Mouse (Mus musculus): Measurements from ENCODE around the gene Metrn.

Metrn gene

DNA sequence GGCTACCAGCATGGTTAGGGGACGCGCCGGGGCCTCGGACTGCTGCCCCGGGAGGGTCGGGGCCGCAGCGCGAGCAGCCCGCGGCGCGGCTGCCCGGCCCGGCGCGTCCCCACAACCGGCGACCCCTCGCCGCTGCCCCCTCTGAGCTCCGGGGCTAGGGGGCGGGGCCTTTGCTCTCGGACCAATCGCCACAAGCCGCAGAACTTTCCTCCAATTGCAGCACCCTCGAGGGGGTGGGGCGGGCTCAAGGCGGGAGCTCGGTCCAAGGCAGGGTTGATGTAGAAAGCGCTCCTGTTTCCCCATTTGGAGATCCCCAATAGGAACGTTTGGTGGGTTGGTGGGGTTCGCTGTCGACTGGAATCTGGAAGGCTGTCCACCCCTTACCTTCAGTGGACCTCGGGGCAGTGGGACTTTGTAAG lies at the start of gene Metrn:
Metrn (minus strand) TSS at position 186 of the 419 bp plus-strand sequence.
- DNase-seq: peak; percentile 70

DNA sequence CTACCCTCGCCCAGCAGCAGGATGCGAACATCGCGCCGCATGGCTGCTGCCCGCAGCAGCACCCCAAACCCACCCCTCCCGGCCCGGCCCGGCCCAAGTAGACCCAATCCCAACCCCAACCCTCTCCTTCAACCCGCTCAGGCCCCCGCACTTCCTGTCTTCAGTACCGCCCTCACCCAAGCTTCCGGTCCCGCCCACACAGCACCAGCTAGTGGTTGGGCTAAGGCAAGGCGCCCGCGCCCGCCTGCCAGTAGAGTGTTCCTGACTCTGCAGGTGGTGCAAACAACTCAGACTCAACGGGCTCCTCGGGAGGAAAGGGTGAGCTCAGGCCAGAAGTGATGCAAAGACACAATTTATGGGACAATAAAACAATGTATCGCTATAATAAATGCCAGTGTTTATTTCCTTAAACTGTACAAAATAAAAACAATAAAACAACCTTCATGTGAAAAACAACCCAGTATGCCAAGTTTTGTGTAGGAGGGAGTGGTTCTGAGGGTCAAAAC lies 47.5 kb upstream of the Metrn start, which contains the start of gene Rhot2:
Rhot2 (minus strand) TSS at position 456 of the 506 bp plus-strand sequence.
- DNase-seq: peak; percentile 95

DNA sequence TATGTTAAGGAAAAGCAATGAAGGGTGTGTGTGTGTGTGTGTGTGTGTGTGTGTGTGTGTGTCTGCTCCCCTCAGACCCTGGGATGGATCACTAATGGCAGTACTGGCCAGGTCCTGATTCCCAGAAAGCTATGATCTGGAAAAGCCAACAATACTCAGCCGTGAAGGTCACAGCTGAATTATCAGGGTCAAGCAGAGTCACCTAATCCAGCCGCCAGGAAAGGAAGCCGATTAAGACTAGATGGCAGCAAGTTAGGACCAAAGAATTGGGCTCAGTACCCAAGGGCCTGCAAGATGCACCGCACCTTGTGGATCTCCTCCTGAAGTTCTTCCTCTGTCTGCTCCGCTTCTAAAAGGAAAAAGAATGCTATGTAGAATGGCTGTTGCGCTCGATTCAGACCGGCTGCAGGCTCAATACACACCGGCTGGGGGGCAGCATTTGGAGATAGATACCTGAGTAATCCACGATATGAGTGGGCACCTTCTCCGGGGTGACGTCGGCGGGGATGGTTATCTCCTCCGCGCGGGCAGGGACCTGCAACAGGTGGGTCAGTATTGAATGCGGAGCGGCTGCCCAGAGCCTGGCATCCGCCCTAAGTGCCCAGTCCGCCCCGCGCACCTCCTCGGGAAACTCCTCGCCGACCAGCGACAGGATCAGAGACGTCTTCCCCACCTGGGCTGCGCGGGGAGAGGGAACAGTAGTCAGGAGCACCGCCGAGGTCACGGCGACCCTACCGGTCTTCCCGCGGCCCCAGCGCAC lies 46.9 kb upstream of the Metrn start:
- peak; percentile 63 for DNase-seq

DNA sequence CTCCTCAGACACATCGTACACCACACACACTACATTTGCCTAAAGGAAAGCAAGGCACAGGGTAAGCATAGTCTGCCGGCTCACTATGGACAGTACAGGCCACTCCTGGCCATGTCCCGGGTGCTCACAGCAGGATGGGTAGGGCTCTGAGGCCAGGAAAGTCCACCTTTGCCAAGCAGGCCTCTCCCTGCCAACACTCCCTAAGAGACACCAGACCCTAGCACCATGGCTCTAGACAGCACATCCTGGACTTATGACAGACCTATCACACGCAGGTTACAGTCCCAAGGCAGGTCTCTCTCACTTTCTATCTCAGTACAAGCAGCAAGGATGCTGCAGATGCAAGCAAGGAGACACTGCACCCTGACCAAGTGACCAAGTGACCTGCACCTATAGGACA lies 46.2 kb upstream of the Metrn start:
- DNase-seq: peak; percentile 53

DNA sequence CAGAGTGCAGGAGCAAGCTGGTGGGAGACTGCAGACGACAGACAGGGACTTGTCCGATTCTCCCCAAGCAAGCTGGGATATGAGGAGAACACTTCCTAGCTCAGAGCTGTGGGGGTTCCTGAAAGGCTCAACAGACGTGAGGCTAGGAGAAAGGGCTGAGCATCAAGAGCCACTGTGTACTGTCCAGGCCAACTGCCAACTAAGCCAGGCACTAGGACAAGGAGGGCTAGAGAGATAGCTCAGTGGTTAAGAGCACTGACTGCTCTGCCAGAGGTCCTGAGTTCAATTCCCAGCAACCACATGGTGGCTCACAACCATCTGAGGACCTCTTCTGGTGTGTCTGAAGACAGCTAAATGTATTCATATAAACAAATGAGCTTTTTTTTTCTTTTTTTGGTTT lies 45.6 kb upstream of the Metrn start:
- peak; percentile 41 for DNase-seq

DNA sequence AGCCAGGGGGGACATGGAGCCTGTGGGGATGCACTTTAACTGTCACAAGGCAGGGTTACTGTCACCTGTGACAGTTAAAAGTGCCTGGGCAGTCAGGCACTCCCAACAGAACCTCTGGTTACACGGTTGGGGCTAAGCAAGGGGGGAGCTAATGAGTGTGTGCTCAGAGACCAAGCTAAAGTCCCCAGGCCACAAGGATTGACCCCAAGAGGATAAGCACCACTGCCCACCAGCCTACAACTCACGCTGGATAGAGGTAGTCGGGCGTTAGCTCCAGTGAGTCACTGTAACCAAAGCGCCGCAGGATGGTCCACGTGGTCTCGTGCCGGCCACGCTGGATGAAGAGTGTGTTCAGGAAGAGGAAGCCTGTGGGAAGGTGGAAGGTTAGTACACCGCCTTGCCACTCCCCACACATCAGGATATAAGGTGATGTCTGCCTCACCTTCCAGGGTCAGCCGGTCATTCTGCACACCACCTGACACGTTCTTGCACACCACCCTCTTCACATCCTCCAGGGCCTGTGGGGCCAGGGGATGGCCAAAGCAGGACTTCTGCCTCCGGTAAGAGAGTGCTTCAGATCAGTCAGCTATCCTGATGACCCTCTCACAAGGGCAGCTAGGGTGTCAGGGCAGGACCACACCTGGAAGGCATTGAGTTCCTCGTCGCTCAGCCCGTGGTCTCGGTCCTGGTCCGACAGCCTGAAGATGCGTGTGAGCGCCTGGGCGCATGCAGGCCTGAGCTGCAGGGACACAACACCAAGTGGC lies 44.4 kb upstream of the Metrn start, which contains the start of gene Gm20683:
Gm20683 (minus strand) TSS at position 647 of the 764 bp plus-strand sequence.
- DNase-seq: peak; percentile 32

DNA sequence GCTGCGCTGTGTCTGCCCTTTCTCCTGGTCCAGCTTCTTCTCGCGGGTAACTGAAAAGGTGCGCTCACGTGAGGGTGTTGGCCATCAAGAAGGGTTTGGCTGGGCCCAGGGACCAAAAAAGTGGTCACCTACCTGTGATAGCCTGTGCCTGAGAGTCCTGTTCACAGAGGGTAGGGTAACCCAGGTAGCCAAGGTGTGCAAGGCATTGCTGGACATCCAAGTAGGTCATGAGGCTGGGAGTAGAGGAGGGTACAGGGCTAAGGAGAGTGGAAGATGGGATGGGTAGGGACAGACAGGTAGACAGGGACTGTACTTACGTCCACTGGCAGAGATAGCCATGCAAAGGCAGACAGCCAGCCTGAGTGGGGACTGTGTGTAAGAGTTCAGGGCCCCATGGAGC lies 43.6 kb upstream of the Metrn start:
- no peak for DNase-seq

DNA sequence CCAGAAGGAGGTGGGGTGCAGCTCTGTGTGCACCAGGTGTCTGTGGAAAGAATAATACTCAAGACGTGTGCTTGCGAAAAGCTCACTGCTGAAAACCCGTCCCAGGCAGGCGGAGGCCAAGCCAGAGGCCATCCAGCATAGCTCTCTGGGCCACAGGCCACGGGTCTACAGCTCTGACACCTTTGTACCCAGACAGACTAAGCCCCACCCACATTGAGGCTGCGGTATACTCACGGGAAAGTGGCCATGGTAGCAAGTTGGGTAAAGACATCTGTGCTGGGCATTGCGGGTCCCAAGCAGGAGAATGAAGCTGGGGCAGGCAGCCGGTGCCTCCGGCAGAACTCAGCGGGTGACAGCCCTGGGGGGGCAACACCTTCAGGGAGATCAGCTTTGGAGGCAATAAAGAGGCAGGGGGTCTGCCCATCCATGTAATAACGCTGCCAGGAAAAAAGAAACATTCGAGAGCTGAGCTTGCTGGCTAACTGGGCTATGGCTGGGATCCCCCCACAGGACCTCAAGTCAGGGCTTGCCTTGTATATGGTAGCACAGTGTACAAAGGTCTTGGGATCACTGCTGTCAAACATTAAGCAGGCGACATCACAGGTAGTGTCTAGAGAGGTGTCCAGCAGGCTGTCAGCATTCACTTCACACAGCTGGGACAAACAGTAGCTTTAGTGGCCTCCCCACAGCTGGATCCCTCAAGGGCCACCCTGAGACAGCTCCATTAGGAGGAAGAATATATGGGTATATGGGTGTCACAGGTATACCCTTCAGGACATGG lies 42.7 kb upstream of the Metrn start:
- peak; percentile 55 for DNase-seq

DNA sequence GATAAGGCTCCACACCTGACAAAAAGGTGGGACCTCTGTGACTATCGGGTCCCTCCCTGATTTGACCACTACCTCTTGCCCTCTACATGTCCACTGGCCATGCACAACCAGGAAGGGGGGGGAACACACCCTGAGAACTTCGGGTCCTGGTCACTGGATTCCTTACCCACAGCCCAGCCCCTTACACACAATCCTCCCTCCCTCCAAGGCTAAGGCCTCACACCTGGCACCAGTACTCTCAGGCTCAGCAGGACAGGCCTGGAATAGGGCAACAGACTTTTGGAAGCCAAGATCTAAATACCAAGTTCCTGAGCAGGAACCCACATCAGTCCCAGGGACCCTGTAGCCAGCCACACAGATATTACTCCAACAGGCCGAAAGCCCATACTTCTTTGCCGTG lies 42.0 kb upstream of the Metrn start:
- DNase-seq: no peak

DNA sequence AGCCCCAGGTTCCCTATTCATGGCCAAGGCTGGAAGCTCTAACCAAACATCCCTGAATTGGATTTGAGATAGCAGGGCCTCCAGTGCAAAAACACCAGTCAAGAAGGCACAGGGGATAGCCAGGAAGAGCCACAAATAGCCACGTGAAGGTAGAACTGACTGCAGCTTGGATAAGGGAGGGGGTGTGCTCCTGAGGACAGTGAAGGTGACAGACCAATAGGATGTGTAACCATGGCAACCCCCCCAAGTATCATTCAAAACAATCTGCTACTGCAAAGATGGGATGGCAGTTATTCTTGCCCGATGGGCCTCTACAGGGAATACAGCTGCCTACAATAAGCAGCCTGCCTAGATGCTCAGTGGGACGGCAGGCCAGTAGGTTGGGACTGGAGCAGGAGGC lies 40.6 kb upstream of the Metrn start:
- no peak for DNase-seq

DNA sequence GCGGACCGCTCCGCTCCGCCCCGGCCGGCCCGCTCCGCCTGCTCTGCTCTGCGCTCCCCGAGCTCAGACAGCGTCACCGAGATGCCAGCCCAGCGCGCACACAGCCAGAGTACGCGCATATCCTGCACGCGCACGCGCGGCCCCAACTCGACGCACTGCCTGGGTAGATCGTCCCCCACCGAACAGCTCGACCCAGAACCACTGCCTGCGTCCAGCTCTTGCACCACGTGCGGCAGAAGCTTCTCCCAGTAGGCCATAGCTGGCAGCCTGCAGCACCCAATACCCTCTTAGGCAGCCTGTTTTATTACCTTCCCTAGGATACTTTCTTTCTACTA lies 40.1 kb upstream of the Metrn start, which contains the start of gene Rhbdl1:
Rhbdl1 (minus strand) TSS at position 220 of the 335 bp plus-strand sequence.
- peak; percentile 90 for DNase-seq

DNA sequence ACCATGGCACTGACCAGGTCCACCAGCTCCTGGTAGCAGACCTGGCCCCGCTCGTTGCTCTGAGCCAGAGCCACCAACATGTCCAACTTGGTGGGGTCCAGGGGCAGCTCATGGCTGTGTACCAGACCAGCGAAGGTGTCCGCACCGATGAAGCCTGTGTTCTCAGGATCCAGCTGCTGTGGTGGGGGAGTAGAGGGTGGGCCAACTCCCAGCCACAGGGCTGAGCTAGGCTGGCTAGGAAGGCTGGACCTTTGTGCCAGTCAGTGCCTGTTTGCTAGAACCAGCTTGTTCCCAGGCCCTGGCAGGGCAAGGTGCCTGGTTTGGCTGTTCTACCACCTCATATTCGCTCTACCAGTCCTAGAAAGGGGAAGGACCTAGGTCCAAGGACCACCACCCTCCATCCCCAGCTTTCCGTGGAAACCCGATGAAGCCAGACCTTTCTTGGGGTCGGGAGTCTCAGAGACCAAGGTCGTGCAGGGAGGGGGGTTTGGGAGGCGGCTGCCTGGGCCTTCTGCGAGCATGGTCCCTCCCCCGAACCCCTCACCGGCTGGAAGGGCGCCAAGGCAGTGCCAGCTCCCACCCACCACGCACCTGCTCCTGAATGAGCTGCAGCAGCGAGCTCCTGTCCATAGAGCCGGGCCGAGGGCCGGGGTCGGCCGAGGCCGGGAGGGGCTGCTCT lies 39.6 kb upstream of the Metrn start:
- no peak for DNase-seq

DNA sequence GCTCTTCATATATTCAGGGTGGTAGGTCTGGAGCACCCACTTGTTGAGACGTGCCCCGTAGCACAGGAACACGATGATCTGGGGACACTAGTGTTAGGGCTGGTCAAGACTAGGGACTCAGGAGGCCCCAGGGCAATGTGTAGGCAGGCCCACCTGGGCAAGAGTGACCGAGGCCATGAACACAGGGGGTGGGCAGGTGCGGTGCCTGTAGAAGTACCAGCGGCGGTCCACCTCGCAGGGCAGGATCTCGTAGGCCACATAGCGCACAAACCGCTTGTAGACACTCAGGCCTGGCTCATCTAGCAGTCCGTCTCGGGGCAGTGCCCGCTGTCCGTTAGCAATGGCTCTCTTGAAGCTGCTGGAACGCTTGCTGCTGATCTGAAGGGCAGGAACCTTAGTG lies 38.9 kb upstream of the Metrn start:
- peak; percentile 63 for DNase-seq

DNA sequence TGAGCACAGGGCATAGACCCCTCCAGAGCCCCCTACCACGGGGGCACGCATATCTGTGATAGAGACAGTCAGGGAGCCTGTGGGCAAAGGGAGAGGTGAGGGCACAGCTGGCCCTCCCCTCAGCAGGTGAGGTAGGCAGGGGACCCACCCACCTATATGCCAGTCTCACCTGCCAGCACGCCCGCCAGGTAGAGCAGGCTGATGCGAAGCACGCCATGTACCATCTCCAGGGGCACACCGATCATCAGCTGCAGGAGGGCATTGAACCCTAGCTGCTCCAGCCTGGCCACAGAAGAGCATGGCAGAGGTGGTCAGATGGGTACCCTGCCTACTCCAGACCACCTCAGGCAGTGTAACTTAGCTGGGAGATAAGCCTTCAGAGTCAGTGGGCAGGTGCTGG lies 38.4 kb upstream of the Metrn start:
- DNase-seq: no peak

DNA sequence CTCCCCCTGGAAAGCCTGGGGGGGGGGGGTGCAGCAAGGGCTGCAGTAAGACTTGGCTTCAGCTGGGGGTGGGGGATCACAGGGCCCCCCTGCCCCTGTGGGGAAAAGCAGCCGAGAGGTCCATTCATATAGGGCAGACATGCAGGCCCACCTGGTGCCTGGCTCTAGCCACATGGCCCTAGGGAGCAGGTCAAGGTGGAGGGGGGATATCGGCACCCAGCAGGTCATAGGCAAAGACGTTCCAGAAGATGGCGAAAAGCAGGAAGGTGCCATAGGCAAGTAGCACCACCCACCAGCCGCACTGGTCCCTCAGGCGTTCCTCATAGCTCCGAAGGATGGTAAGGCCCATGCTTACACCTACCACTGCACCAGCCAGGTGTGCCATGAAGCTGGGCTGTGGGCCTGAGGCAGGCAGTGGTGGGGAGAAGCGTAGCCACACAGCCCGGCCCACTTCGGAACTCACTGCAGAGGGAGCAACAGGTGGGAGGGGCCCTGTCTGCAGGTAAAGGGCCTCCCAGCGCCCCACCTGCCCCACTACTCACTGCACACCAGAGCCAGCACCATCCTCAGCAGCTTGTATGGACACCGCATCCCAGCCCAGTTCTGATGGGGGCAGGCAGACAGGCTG lies 37.8 kb upstream of the Metrn start:
- peak; percentile 76 for DNase-seq

DNA sequence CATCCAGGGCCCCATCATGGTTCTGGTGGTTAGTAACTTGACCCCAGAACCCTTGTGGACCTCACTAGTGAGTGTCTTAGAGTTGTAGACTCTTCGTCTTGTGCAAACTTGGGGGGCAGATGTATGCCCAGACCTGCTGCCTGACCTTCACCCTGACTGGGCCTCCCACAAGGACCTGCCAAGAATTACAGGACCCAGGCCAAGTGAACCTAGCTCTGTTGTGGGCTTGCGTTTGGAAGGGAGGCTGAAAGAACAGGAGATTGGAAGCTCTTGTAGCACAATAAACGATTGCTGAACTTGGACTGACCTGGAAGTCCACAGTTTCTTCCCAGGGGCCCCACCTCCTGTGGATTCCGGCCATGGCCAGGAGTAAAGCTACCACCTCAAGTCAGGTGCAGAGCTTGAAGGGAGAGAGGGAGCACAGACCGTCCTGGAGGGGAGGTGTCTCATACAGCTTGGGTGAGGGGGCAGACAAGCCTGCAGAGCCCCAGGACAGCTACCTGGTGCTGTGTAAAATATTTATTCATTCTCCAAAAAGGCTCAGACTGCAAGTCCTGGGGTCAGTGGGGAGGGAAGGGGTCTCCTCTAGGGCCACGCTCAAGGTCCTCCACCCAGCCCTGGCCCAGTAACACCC lies 37.1 kb upstream of the Metrn start:
- DNase-seq: peak; percentile 75

DNA sequence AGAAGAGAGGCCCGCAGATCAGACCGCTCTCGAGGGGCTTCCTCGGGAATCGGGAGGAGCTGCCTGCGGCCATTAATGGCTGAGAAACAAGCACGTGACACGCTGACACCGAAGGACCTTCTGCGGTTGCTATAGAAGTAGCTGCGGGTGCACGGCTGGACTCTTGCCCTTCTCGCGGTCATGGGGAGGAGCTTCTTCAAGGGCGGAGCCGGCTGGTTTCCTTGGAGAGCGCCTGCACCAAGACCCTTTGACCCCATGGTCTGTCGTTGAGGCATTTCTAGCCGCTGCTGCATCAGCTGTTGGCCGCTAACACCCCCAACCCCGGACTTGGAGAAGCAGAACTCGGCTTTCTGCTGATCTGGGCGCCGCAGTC lies 36.3 kb upstream of the Metrn start, which contains the start of gene Stub1:
Stub1 (minus strand) TSS at position 114 of the 373 bp plus-strand sequence.
- DNase-seq: no peak

DNA sequence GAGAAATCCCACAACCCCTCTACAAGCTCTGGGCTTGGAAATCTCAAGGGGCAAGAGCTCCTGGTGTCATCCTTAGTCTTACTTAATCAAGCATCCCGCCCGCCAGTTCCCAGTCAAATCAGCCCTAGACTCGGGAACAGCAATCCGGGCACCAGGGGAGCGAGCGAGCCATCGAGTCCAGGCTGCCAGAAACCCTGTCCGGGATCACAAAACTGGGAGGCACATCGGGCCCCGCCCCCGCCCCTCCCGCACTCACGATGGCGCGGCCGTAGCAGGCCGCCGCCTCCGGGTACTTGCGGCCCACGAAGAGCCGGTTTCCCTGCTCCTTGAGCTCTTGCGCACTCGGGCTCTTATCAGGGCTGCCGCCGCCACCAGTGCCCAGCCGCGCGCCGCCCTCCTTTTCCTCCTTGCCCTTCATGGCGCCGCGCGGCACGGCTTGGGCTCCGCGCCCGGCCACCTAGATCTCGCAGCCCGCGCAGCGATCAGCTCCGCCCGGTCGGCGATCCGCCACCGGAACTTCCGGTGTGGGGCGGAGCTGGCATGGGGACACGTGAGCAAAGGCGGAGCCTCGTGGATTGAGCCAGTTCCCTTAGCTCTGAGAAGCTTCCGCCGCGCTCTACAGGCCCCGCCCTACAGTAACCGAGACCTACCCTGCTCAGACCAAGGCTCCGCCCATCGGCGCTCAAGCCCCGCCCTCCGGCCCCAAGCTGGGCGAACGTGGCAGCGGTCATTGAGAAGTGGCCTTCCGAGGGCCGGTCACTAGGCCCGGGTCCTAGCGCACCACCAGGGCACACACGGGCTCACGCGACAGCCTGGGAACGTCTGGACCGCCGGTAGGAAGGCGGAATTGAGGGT lies 35.7 kb upstream of the Metrn start:
- DNase-seq: peak; percentile 99

DNA sequence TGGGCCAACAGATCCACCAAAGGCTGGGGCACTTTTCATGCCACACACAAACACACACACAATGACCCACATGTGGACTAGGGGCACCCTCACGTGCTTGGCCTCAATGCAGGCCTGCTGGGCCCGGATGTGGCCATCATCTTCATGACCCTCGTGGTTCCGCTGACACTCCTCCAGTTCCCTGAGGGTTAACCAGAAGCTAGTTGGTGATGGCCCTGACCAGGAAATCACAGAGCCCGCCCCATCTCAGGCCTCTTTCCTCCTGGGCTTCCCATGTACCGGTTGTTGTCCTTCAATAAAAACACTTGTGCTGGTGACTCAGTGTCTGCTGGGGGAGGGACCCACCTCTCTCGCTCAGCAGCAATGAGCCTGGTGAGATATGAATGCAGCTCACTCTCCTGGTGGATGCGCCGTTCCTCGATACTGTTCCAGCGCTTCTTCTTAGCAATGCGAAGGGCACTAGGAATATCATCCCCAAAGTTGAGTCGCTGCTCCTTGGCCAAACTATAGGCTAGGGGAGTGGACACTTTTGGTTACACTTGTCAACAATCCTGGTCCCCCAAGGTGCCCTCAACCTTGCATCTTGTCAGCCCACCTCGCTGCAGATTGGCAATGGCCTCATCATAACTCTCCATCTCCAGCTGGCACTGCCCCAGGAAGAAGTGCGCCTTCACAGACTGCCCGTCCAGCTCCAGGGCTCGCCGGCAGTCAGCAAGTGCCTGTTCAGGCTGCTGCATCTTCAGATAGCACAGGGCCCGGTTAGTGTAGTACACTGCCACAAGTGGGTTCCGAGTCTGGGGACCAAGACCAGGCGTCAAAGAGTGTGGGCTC lies 34.7 kb upstream of the Metrn start:
- peak; percentile 80 for DNase-seq

All from cerebellum, adult 11-12 months (tissue).